14 mouse cellular contexts compared by ENCODE assay signal in the genomic region with DNA sequence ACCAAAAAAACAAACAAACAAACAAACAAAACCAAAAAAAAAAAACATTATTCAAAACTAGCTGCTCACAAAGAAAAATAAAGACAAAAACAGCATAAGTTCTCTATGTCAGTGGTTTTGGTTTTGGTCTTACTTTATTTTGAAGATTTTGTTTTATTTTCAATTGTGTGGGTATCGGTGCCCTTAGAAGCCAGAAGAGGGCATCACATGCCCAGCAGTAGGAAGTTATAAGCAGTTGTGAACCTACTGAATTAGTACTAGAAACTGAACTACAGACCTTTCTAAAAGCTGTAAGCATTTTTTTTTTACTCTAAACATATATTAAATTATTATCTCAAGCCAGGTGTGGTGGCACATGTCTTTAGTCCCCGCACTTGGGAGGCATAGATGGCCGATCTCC. TPM values are rescaled to one million over a fixed set of nuclear protein-coding genes. Genes with fewer than 3 reads are reported as not detected.
DNase-seq lines count a peak whose midpoint lies in the region; ATAC-seq and TF ChIP-seq lines count a peak whose summit lies in the region.
"Had no signal": no experiment of that assay in that cellular context is flagged by ENCODE, and none has a peak within 500 bp of the region (broad histone marks: within the 10 kb centered on the region; RNA-seq: fewer than 3 reads in every experiment).

No protein-coding gene starts in this region.

- H3K4me3 ChIP-seq in left cerebral cortex, adult 2 months: no peak overlapping the region
- H3K4me3 ChIP-seq: neural tube, embryonic 15.5 days had no signal

- no peak overlapping the region for H3K27ac ChIP-seq in left cerebral cortex, adult 2 months
- H3K27ac ChIP-seq: neural tube, embryonic 15.5 days had no signal

- intact Hi-C loops in left cerebral cortex, adult 2 months (cut with DNase I): no loop called here
- intact Hi-C loops in left cerebral cortex, postnatal 10 days (cut with DNase I): no loop called here

- peak; percentile 74 for ATAC-seq in activated CD4-positive, CD25-positive, alpha-beta regulatory T cell, adult 4 months
- ATAC-seq in neutrophil, adult 5-6 weeks (ENCODE audit: extremely low read depth, insufficient number of reproducible peaks, low FRiP score, poor library complexity, severe bottlenecking): peak; percentile 46; the same call in 1 of the 2 replicates

- TF ChIP-seq CTCF in left cerebral cortex, adult 2 months (IDR thresholded peaks at IDR 0.05): peak; percentile 30

- DNase-seq in left cerebral cortex, adult 2 months (ENCODE audit: extremely low spot score in 1 of 2, low spot score in 2 of 2): no peak
- no peak for DNase-seq in left cerebral cortex, postnatal 10 days (ENCODE audit: extremely low spot score in 1 of 2, low spot score in 2 of 2)
- peak; percentile 66 for DNase-seq in CD4-positive helper T cell, adult 2 months (ENCODE audit: low read depth, low spot score)
- no peak for DNase-seq in right cerebral cortex, postnatal 4 days
- DNase-seq in ovary, postnatal 10 days (ENCODE audit: low spot score): no peak
- DNase-seq: adrenal gland, postnatal 10 days; cerebellum, adult 8-10 months; heart, adult 18-20 months; lung, adult 18-20 months; right cerebral cortex, adult 18-20 months; spleen, adult 18-20 months had no signal

RNA-seq across cellular contexts. Expression of a gene that starts 21.2 kb away (rescaled TPM):
- 100 to 1,000 TPM; 299 to 307 TPM for total RNA-seq in left cerebral cortex, adult 2 months (2021)
- 100 to 1,000 TPM; 376 to 387 TPM for total RNA-seq in left cerebral cortex, postnatal 10 days (2021)
- 100 to 1,000 TPM; 111 to 120 TPM for polyA plus RNA-seq in activated CD4-positive, CD25-positive, alpha-beta regulatory T cell, adult 4 months (2017; shearing (Covaris generic))
- total RNA-seq in neutrophil, adult 5-6 weeks (2017): 79.3 and 82.6 TPM in 2 replicates
